Mouse (Mus musculus) kidney, adult 9 months (tissue): ENCODE data around the gene Noct.

Source experiments
- DNase-seq: peaks from one replicate; pipeline ENCODE4 v3.0.0; 2022

Gene Noct

DNA sequence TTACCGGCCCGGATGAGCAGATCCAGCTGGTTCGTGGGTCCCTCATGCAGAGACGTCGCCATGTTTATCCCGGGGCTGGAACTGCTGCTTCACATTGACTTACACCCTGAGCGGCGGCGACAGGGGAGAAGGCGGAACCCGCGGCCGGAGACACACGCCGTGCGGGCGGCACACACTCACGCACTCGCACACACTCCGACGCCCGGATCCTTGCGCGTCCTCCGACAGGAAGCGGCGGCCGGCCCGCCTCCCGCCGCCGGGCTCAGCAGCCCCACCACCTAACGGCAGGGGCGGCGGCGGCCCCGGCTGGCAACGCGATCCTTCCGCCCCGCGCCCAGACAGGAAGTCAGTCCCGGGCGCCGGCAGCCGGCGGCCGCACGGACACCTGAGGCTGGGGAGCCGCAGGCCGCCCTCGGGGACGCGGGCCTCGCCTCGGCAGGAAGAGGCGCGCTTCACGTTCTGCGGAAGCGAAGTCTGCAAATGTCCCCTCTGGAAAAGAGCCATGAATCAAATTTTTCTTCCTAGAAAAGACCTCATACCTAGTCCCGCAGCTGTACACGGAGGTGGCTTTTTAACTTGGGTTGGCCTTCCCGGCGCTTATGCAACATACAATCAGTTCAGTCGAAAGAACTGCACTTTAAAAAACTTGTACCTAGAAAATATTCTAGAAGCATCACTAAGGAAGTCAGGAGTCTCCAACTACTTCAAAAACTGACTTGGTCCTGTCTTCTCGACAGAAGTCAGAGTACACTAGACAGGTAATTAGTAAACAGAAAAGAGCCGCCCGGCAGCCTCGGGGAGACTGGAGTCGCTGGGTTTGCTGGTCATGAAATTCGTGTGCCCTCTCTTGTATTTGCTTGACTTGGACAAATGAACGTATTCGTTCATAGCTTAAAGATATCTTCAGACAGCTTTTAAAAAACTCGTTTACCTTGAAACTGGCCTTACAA is 53.2 kb downstream of the Noct start:
- peak; percentile 88 for DNase-seq

DNA sequence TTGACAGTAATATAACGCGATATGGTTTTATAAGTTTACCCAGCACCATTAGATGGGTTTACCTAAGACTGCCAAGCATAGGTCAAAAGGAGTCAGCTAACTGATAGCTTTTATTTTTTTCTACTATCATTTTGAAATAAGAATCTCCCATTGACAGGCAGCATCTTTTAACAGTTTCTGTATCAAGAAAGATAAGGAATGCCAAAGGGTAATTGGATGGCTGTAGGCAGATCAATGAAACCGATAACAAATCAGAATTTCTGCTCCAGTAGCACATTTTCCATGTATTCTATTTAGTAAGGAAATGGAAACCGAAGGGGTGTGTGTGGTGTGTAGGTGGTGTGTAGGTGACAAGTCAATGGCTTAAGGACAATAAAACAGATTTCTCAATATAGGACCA is 54.2 kb downstream of the Noct start:
- DNase-seq = no peak

DNA sequence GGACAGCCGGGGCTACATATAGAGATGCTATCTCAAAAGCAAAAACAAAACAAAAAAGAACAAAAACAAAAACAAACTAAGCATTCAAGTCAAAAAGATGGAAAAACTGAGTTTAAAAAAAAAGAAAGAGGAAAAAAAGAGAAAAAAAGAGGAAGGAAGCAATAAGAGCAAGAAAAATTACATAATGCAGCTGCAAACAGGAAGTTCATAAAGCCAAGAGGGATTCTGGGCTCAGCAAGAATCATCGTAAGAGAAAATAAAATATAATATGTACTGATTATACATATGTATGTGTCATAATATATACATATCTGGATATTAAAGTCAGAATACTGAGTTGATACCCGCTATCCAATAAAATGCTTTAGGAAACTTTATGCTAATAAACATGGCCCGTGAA is 57.5 kb downstream of the Noct start:
- DNase-seq = no peak

DNA sequence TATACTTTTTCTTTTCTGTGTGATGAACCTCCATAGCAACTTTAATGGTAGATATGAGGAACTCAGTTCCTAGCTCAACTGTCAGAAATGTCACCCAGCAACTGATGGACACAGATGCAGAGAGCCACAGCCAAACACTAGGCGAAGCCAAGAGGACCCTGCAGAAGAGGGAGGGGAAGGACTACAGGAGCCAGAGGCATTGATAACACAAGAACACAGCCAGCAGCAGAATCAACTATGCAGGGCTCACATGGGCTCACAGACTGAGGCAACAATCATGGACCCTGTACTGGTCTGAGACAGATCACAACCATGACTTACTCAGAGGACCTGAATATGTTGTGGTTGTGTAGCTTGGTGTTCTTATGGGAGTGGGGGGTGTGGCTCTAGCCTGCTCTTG is 60.1 kb downstream of the Noct start:
- DNase-seq = no peak

DNA sequence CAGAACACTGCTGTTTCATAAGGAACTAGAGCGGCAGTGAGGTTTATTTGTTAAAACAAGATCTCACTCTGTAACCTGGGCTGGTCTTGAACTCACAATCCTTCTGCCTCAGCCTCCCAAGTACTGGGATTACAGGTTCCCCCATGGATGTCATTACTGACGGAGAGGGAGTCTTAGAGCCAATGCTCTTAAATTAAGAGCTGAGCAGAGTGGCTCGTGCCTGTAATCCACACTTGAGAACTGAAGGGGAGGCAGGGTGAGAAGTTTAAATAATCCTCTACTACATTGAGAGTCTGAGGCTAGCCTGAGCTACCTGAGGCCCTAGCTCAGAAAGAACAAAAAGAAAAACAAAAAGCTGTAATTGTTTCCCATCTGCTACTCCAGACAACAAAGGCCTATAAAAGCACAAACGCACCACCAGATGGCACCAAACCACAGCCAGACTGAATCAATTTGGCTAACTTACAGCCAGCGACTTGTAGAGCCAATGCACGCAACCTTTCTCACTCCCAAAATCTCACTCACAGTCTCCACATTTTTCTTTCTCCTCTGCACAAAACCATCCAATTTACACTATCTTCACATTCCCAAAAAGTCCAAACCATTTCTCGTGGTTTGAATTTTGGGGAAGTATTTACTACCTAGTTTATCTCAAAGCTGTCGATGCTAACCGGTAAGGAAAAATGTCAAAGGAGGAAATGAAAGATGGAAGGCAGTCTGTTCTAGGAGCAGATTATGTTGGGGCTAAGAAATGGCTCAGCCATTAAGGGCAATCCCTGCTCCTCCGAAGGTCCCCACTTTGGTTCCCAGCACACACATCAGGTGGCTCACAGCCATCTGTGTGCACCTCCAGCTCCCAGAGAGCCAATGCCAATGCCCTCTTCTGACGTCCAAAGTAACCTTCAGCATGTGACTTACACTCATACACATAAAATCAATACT is 64.9 kb downstream of the Noct start:
- peak; percentile 89 for DNase-seq

DNA sequence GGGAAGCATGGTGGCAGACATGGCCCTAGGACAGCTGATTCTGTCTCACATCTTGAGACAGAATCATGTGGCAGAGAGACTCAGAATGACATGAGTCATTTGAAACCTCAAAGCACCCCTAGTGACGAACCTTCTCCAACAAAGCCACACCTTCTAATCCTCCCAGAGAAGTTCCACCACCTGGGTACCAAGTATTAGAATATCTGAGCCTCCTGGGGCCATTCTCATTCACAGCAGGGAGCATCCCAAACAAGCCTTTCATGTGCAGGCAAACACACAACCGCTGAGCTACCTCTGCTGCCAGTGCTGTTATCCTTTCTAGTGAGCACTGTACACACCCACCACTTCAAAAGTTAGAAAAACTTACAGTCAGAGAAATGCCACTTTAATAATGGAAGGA is 70.0 kb downstream of the Noct start:
- DNase-seq = no peak

DNA sequence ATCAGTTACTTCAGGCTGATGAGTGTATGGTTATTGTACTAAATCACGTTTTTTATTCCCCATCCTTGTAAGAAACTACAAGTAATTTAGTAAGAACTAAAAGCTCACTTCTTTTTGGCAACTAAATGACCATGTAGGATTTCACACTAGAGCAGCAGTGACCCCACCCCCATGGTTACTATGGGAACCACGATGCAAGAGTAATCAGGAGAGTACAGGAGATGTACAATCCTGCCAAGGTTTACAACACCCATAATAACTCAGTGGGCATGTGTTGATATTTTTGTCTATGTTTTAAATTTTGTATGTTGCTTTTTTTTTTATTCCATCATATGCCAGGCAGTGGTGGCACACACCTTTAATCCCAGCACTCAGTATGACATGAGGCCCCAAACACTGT is 71.0 kb downstream of the Noct start:
- no peak for DNase-seq

DNA sequence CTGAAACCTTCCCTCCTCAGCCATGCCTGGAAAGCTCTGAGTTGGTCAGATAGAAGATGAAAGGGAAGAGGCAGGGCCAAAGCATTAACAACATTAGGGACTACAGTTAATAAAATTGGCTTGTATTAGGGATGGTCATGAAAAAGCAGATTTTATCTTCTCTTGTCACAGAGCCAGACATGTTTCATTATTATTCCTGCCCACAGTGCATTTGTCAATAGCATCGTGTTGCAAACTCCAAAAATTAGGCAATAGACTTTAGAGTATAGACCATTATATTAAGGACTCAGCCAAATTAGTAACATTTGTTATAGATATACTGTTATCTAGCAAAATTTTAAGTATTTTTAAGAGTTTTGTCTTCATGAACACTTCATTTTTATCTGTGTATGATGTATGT is 72.5 kb downstream of the Noct start:
- no peak for DNase-seq
